Mouse (Mus musculus): ENCODE results near the gene Sec24a. TPM values are rescaled to one million over a fixed set of nuclear protein-coding genes. Genes with fewer than 3 reads are reported as not detected.
A peak's percentile ranks its signal among the peaks of the same experiment; 100 is the strongest.
"Not testable (repeated sequence)": the region's sequence is repeated elsewhere in the genome, so short reads cannot be mapped to it uniquely, and the experiment has no call there.

Sec24a gene
- polyA plus RNA-seq, 1 experiment from 2014 or later: 5.8 TPM

DNA sequence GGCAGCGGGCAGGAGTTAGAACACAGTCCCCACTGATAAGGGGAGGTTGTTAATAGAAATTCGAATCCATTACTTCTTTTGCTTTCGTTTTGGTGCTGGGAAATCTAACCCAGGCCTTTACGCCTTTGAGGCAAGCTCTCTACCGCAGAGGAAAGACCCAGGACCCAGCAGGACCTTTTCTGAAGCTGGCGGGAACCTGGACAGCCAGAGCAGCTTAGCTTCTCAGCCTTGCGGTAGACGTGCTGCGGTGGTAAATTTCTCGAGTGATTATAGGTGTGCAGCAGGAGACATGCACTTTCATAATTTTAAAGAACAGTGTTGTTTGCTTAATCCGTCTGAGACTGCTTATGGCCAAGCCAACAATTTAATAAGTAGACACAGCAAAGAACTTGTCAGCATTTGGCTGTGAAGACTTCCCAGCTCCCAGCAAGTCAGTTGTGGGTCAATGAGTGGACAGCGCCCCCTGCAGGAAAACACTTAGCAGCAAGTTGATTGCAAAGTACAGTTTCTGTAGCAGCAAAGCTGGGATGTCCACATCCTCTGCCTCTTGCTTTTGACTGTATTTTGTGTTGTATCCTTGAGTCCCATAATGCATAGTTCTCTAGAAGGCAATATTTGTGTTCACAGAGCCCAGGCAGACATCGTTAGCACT is 82.0 kb downstream of the Sec24a start:
- 22% methylated on average over 13 of the region's 13 CpGs for WGBS (ENCODE audit: insufficient replicate concordance)
- Histone ChIP-seq H3K4me3 (replicated peaks) (peak overlapping the region; percentile 36), H3K9me3 (replicated peaks) (no peaks in the 10 kb centered on the region), H3K27me3 (no peaks in the 10 kb centered on the region), H3K9ac (peak overlapping the region; percentile 66), H3K4me2 (peak overlapping the region; percentile 58), H3K36me3 (peaks cover 8% of the 10 kb centered on the region; the same call in 1 of the 2 replicates), H3K27ac (no peak overlapping the region), H3K4me1 (replicated peaks) (peaks cover 8% of the 10 kb centered on the region)
- ATAC-seq (ENCODE audit: low read depth): peak; percentile 43; the same call in 1 of the 2 replicates
- DNase-seq: peak; percentile 75

DNA sequence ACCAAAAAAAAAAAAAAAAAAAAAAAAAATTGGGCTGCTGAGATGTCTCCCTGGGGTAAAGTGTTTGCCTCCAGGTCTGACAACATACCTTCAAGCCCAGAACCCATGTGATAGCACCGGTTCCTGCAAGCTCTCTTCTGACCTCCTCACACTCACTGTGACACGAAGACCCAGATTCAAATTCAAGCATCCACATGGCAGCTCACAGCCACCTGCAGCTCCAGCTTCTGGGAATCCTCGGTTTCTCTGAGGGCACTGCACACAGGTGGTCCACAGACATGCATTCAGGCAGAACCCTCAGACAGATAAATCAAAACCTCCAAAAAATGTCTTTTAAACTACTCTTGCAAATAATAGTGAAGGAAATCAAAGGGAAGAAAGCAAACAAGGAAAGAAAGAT is 84.0 kb downstream of the Sec24a start:
- DNase-seq: no peak
- ATAC-seq (ENCODE audit: low read depth): no peak
- Histone ChIP-seq H3K4me3 (replicated peaks) (no peak overlapping the region), H3K27ac (no peak overlapping the region), H3K36me3 (no peaks in the 10 kb centered on the region), H3K9ac (no peak overlapping the region), H3K4me2 (no peak overlapping the region), H3K4me1 (replicated peaks) (peaks cover 8% of the 10 kb centered on the region), H3K27me3 (no peaks in the 10 kb centered on the region), H3K9me3 (replicated peaks) (no peaks in the 10 kb centered on the region)
- WGBS (ENCODE audit: insufficient replicate concordance): 63% methylated on average over 3 of the region's 3 CpGs

- peaks cover 8% of the 10 kb centered on the region for H3K4me1 ChIP-seq (replicated peaks)
- no peak overlapping the region for H3K27ac ChIP-seq
- no peak overlapping the region for H3K9ac ChIP-seq
- DNase-seq (no peak), ATAC-seq (ENCODE audit: low read depth) (no peak)
- H3K27me3 ChIP-seq: no peaks in the 10 kb centered on the region
- no peak overlapping the region for H3K4me3 ChIP-seq (replicated peaks)
- WGBS (ENCODE audit: insufficient replicate concordance): 42% methylated on average over 6 of the region's 6 CpGs
- no peak overlapping the region for H3K4me2 ChIP-seq
- no peaks in the 10 kb centered on the region for H3K9me3 ChIP-seq (replicated peaks)
- no peaks in the 10 kb centered on the region for H3K36me3 ChIP-seq
Measured at GRCm38 (mm10) chr11:51677737-51678418, 85.6 kb downstream of the Sec24a start.

DNA sequence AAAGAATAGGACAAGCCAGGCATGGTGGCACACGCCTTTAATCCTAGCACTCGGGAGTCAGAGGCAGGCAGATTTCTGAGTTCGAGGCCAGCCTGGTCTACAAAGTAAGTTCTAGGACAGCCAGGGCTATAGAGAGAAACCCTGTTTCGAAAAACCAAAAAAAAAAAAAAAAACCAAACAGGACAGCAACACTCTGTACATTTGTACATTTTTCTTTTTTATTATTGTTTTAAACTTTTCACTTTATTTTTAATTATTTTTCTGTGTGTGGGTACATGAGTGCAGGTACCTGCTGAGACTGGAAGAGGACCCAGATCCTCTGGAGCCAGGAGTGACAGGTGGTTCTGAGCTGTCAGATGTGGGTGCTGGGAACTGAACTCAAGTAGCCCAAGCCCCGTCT is 88.0 kb downstream of the Sec24a start:
- Histone ChIP-seq H3K27me3 (no peaks in the 10 kb centered on the region), H3K9ac (no peak overlapping the region), H3K27ac (no peak overlapping the region), H3K36me3 (no peaks in the 10 kb centered on the region), H3K9me3 (replicated peaks) (no peaks in the 10 kb centered on the region), H3K4me1 (replicated peaks) (no peaks in the 10 kb centered on the region), H3K4me2 (no peak overlapping the region), H3K4me3 (replicated peaks) (no peak overlapping the region)
- ATAC-seq (ENCODE audit: low read depth): no peak
- no peak for DNase-seq
- 57% methylated on average over 5 of the region's 5 CpGs for WGBS (ENCODE audit: insufficient replicate concordance)

DNA sequence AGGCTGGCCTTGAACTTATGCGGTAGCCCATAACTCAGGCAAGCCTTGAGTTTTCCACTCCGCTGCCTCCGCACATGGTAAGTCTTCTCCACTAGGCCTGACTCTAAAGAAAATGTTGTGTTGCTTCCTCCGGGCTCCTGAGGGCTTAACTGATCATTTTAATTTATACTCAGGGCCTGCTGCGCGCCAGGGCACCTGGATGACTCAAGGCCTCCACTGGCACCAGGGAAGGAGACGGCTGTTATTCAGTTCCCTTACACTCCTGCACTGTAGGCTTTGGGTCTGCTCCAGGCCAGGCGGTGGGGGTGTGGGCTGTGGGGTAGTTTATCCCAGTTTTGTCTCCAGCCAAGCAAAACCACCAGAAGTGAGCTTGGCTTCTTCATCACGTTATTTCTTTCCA is 90.1 kb downstream of the Sec24a start:
- Histone ChIP-seq H3K9ac (no peak overlapping the region), H3K4me1 (replicated peaks) (no peaks in the 10 kb centered on the region), H3K36me3 (no peaks in the 10 kb centered on the region), H3K27me3 (no peaks in the 10 kb centered on the region), H3K4me3 (replicated peaks) (no peak overlapping the region), H3K4me2 (no peak overlapping the region), H3K9me3 (replicated peaks) (no peaks in the 10 kb centered on the region), H3K27ac (no peak overlapping the region)
- no peak for ATAC-seq (ENCODE audit: low read depth)
- WGBS (ENCODE audit: insufficient replicate concordance): 78% methylated on average over 9 of the region's 9 CpGs
- no peak for DNase-seq

DNA sequence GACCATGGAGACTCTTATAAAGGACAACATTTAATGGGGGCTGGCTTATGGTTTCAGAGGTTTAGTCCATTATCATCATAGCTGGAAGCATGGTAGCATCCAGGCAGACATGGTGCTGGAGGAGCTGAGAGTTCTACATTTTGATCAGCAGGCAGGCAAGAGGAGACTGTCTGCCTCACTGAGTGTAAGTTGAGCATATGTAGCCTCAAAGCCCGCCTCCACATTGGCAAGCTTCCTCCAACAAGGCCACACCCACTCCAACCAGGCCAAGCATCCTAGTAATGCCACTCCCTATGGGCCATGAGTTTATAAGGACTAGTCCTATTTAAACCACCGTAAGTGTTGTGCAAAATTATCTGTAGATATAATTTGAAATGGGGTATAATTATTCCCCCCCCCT is 92.1 kb downstream of the Sec24a start:
- Histone ChIP-seq H3K9ac (no peak overlapping the region), H3K4me2 (no peak overlapping the region), H3K27ac (no peak overlapping the region), H3K4me1 (replicated peaks) (no peaks in the 10 kb centered on the region), H3K9me3 (replicated peaks) (no peaks in the 10 kb centered on the region), H3K4me3 (replicated peaks) (no peak overlapping the region), H3K27me3 (no peaks in the 10 kb centered on the region), H3K36me3 (no peaks in the 10 kb centered on the region)
- DNase-seq (no peak), ATAC-seq (ENCODE audit: low read depth) (no peak)
- WGBS (ENCODE audit: insufficient replicate concordance): 59% methylated on average over 2 of the region's 2 CpGs

DNA sequence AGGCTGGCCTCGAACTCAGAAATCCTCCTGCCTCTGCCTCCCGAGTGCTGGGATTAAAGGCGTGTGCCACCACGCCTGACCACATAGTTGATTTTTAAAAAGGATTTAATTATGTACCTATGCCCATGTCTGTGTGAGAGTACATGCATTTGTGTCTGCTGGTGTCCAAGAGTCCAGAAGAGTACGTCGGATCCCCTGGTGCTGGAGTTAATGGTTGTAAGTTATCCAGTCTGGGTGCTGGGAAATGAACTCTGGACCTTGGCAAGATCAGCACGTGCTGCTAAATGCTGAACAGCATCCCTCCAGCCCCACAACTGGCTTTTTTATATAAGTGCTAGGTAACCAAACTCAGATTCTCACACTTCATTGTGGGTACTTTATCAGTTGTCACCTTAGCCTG is 92.6 kb downstream of the Sec24a start:
- Histone ChIP-seq H3K9ac (no peak overlapping the region), H3K4me2 (no peak overlapping the region), H3K27ac (no peak overlapping the region), H3K4me1 (replicated peaks) (no peaks in the 10 kb centered on the region), H3K9me3 (replicated peaks) (no peaks in the 10 kb centered on the region), H3K36me3 (no peaks in the 10 kb centered on the region), H3K4me3 (replicated peaks) (no peak overlapping the region), H3K27me3 (no peaks in the 10 kb centered on the region)
- WGBS (ENCODE audit: insufficient replicate concordance): 79% methylated on average over 7 of the region's 7 CpGs
- ATAC-seq (ENCODE audit: low read depth): no peak
- DNase-seq: no peak

DNA sequence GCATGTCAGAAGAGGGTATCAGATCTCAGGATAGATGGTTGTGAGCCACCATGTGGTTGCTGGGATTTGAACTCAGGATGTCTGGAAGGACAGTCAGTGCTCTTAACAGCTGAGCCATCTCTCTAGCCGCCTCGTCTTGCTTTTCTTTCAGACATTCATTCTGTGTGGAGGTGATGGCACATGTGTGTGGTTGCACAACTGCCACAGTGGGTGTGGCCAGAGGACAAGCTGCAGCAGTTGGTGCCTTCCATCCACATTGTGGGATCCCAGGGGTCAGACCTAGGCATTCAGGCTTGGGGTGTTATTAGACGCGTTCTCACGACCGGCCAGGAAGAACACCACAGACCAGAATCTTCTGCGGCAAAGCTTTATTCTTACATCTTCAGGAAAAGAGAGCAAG is 98.7 kb downstream of the Sec24a start:
- not testable (repeated sequence) for DNase-seq; ATAC-seq (ENCODE audit: low read depth)

DNA sequence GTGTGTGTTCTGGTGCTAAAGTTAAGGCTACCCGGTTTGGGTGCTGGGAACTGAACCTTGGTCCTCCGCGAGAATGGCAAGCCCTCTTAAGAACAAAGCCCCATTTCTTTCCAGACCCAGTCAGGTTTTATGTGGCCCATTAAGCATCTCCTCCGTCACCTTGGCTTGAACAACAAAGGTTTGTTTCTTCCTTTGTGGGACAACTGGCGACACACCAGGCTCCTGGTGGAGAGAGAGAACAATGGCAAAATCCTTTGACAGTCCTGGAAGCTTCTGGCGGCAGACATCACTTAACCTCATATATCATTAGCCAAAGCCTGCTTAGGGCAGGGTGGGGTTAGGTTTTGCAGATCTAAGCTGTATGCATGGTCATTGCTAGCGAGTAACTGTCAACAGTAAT is 100.8 kb downstream of the Sec24a start:
- H3K27me3 ChIP-seq: no peaks in the 10 kb centered on the region
- ATAC-seq (ENCODE audit: low read depth): no peak
- no peak for DNase-seq
- no peak overlapping the region for H3K27ac ChIP-seq
- H3K36me3 ChIP-seq: no peaks in the 10 kb centered on the region
- H3K9ac ChIP-seq: no peak overlapping the region
- H3K4me3 ChIP-seq (replicated peaks): no peak overlapping the region
- no peaks in the 10 kb centered on the region for H3K9me3 ChIP-seq (replicated peaks)
- 73% methylated on average over 7 of the region's 7 CpGs for WGBS (ENCODE audit: insufficient replicate concordance)
- no peak overlapping the region for H3K4me2 ChIP-seq
- peaks cover 9% of the 10 kb centered on the region for H3K4me1 ChIP-seq (replicated peaks)

More for the DNA sequence above, 98.7 kb downstream of the Sec24a start:
- not testable (repeated sequence) for H3K9me3 ChIP-seq (replicated peaks); H3K4me2 ChIP-seq; H3K36me3 ChIP-seq; H3K4me3 ChIP-seq (replicated peaks); H3K4me1 ChIP-seq (replicated peaks); H3K27ac ChIP-seq; H3K27me3 ChIP-seq; H3K9ac ChIP-seq
- 85% methylated on average over 7 of the region's 7 CpGs for WGBS (ENCODE audit: insufficient replicate concordance)

GRCm38 (mm10) chr11:51661867-51662365 is 101.5 kb downstream of the Sec24a start:
- peaks cover 9% of the 10 kb centered on the region for H3K4me1 ChIP-seq (replicated peaks)
- no peaks in the 10 kb centered on the region for H3K27me3 ChIP-seq
- H3K36me3 ChIP-seq: no peaks in the 10 kb centered on the region
- no peak overlapping the region for H3K4me3 ChIP-seq (replicated peaks)
- no peak overlapping the region for H3K9ac ChIP-seq
- no peak for ATAC-seq (ENCODE audit: low read depth)
- H3K4me2 ChIP-seq: no peak overlapping the region
- H3K27ac ChIP-seq: no peak overlapping the region
- 78% methylated on average over 16 of the region's 16 CpGs for WGBS (ENCODE audit: insufficient replicate concordance)
- no peaks in the 10 kb centered on the region for H3K9me3 ChIP-seq (replicated peaks)
- DNase-seq: no peak

DNA sequence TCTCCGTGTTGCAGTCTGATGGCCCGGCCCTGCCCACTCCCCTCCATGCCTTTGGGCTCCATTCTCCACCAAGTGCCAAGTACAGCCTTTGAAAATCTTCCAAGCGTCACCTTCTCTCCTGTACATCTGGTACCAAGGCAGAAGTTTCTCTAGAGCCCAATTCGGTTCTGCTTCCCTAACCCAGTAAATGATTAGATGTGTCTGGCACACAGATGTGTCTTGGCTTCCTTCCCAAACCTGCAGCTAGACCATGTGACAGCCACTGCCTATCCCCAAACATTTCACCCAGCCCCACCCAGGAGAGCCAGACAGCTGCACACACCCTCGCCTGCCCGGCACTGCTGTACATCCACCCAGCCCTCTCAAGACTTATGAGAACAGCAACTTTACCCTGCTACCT is 104.7 kb downstream of the Sec24a start:
- H3K9ac ChIP-seq: no peak overlapping the region
- H3K27ac ChIP-seq: no peak overlapping the region
- H3K4me2 ChIP-seq: no peak overlapping the region
- H3K36me3 ChIP-seq: no peaks in the 10 kb centered on the region
- WGBS (ENCODE audit: insufficient replicate concordance): 53% methylated on average over 6 of the region's 6 CpGs
- peaks cover 9% of the 10 kb centered on the region for H3K4me1 ChIP-seq (replicated peaks)
- no peak for DNase-seq
- ATAC-seq (ENCODE audit: low read depth): peak; percentile 51; the same call in 1 of the 2 replicates
- H3K4me3 ChIP-seq (replicated peaks): no peak overlapping the region
- H3K9me3 ChIP-seq (replicated peaks): no peaks in the 10 kb centered on the region
- 0 out of 2 replicates have a peak, but pooled peaks cover 3% of the 10 kb centered on the region for H3K27me3 ChIP-seq

DNA sequence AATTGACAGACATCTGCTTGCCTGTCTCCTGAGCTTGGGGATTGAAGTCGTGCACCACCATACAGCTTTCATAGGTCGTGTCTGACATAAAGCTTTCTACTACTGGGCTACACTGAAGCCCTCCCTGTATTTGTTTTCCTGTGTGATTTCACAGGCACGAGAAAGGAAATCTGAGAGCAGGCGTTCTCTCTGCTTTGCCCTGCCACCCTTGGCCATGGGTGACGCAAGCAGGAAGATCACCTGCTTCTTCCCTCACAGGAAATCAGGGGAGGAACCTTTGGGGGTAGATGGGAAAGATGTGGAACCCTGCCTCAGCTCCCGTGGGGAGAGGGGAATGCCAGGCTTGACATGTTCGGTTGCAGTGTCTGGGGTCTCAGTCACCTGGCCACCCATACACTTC is 105.1 kb downstream of the Sec24a start:
- Histone ChIP-seq H3K4me3 (replicated peaks) (no peak overlapping the region), H3K9me3 (replicated peaks) (no peaks in the 10 kb centered on the region), H3K36me3 (no peaks in the 10 kb centered on the region), H3K9ac (no peak overlapping the region), H3K27me3 (0 out of 2 replicates have a peak, but pooled peaks cover 5% of the 10 kb centered on the region), H3K27ac (no peak overlapping the region), H3K4me1 (replicated peaks) (peaks cover 9% of the 10 kb centered on the region), H3K4me2 (no peak overlapping the region)
- ATAC-seq (ENCODE audit: low read depth) (no peak), DNase-seq (no peak)
- 52% methylated on average over 7 of the region's 7 CpGs for WGBS (ENCODE audit: insufficient replicate concordance)
